Mouse (Mus musculus) midbrain, embryonic 11.5 days (tissue): ENCODE data around the gene Shisal2a. TPM values are rescaled to one million over a fixed set of nuclear protein-coding genes. Genes with fewer than 3 reads are reported as not detected.

Source experiments
- ATAC-seq: fragments of 200-750 bp; cut with Nextera tagmentation; 2 replicates; pipeline ENCODE4 v1.8.0; 2017; ENCODE audit warnings: moderate TSS enrichment, moderate library complexity; ENCODE audit not compliant: low FRiP score
- DNase-seq: peaks from one replicate; pipeline ENCODE4 v3.0.0; 2015; ENCODE audit warnings: low spot score; ENCODE audit errors: missing footprints
- H3K27ac ChIP-seq: fragments of 300-500 bp; sonication (generic); 2 replicates; pipeline ENCODE4 v1.5.1; 2014; ENCODE audit warnings: low read depth, low read length
- H3K27me3 ChIP-seq: fragments of 300-500 bp; sonication (generic); 2 replicates; pipeline ENCODE4 v1.6.1; 2014; ENCODE audit warnings: mild to moderate bottlenecking, low read length, moderate library complexity, mixed read lengths; ENCODE audit not compliant: control insufficient read depth, insufficient read depth
- H3K36me3 ChIP-seq: fragments of 300-500 bp; sonication (generic); 2 replicates; pipeline ENCODE4 v1.6.1; 2014; ENCODE audit warnings: mild to moderate bottlenecking, low read length, moderate library complexity, mixed read lengths; ENCODE audit not compliant: control insufficient read depth, insufficient read depth
- H3K4me1 ChIP-seq: fragments of 300-500 bp; sonication (generic); 2 replicates; pipeline ENCODE4 v1.6.1; 2014; ENCODE audit warnings: low read length; ENCODE audit not compliant: control insufficient read depth, insufficient read depth
- H3K4me2 ChIP-seq: fragments of 300-500 bp; sonication (generic); 2 replicates; pipeline ENCODE4 v1.6.1; 2014; ENCODE audit warnings: mild to moderate bottlenecking, moderate library complexity
- H3K4me3 ChIP-seq: fragments of 300-500 bp; sonication (generic); 2 replicates; pipeline ENCODE4 v1.5.1; 2014; ENCODE audit warnings: low read depth, low read length
- H3K9ac ChIP-seq: fragments of 300-500 bp; sonication (generic); 2 replicates; pipeline ENCODE4 v1.6.1; 2014; ENCODE audit warnings: low read length
- H3K9me3 ChIP-seq: fragments of 300-500 bp; sonication (generic); 2 replicates; pipeline ENCODE4 v1.6.1; 2016; ENCODE audit warnings: low read length; ENCODE audit not compliant: control insufficient read depth
- WGBS: fragments of 180-500 bp; shearing (Covaris S2); extraction: QIAGEN DNeasy Blood & Tissue Kit; methylation state at CpG from one replicate; pipeline ENCODE4 v1.1.7; 2014; 5-methylcytosine and 5-hydroxymethylcytosine counted together
- polyA plus RNA-seq: library from polyadenylated mRNA; unstranded; fragments of >200 nt; fragmentation: Nextera tagmentation; extraction: Ambion mirVana; gene quantifications from 2 replicates; pipeline ENCODE4 v1.2.1, GENCODE M21; 2014

The Shisal2a gene
- polyA plus RNA-seq, 1 experiment from 2014 or later, result 1.6 TPM

GRCm38 (mm10) chr4:108319747-108320146 lies 63.4 kb downstream of the Shisal2a start:
- no peaks in the 10 kb centered on the region for H3K27me3 ChIP-seq
- no peak overlapping the region for H3K27ac ChIP-seq
- H3K4me1 ChIP-seq, result no peaks in the 10 kb centered on the region
- no peak overlapping the region for H3K4me3 ChIP-seq
- H3K36me3 ChIP-seq, result no peaks in the 10 kb centered on the region
- ATAC-seq, result no peak
- no peak overlapping the region for H3K9ac ChIP-seq
- H3K9me3 ChIP-seq, result no peaks in the 10 kb centered on the region
- H3K4me2 ChIP-seq, result no peak overlapping the region
- 73% methylated on average over 6 of the region's 6 CpGs for WGBS
- no peak for DNase-seq

- no peaks in the 10 kb centered on the region for H3K4me1 ChIP-seq
- no peaks in the 10 kb centered on the region for H3K27me3 ChIP-seq
- H3K27ac ChIP-seq, result no peak overlapping the region
- 77% methylated on average over 8 of the region's 8 CpGs for WGBS
- no peak overlapping the region for H3K4me3 ChIP-seq
- no peaks in the 10 kb centered on the region for H3K9me3 ChIP-seq
- DNase-seq, result no peak
- H3K36me3 ChIP-seq, result no peaks in the 10 kb centered on the region
- no peak overlapping the region for H3K4me2 ChIP-seq
- no peak overlapping the region for H3K9ac ChIP-seq
- ATAC-seq, result no peak
Observed at GRCm38 (mm10) chr4:108318649-108319615, 64.2 kb downstream of the Shisal2a start.

Other genes with a start within 250 kb of the Shisal2a start
- 233 and 236 TPM in 2 replicates for gene Scp2, start 238.4 kb downstream of the Shisal2a start, polyA plus RNA-seq
- 11.7 and 13.8 TPM in 2 replicates for gene Echdc2, start 217.9 kb downstream of the Shisal2a start, polyA plus RNA-seq
- not detected in 2 replicates for gene Zyg11a, start 165.3 kb downstream of the Shisal2a start, polyA plus RNA-seq
- 18.8 and 22.5 TPM in 2 replicates for gene Zyg11b, start 82.3 kb downstream of the Shisal2a start, polyA plus RNA-seq
- gene Coa7, start 55.2 kb downstream of the Shisal2a start, polyA plus RNA-seq, result 54.6 and 55.5 TPM in 2 replicates
- gene Gpx7, start 23.6 kb upstream of the Shisal2a start, polyA plus RNA-seq, result 50.8 and 52.4 TPM in 2 replicates
- gene Tut4, start 76.1 kb upstream of the Shisal2a start, polyA plus RNA-seq, result 61.9 and 66.9 TPM in 2 replicates
- 124 and 128 TPM in 2 replicates for gene Prpf38a, start 196.0 kb upstream of the Shisal2a start, polyA plus RNA-seq
- gene Orc1, start 196.1 kb upstream of the Shisal2a start, polyA plus RNA-seq, result 15.4 and 17.3 TPM in 2 replicates
- gene Cc2d1b, start 236.6 kb upstream of the Shisal2a start, polyA plus RNA-seq, result 15.3 and 19.8 TPM in 2 replicates